8 mouse cellular contexts compared by ENCODE assay signal in genomic region chr9:65123552-65124168, GRCm38 (mm10). TPM values are rescaled to one million over a fixed set of nuclear protein-coding genes. Genes with fewer than 3 reads are reported as not detected.
DNase-seq lines count a peak whose midpoint lies in the region; ATAC-seq and TF ChIP-seq lines count a peak whose summit lies in the region.

No protein-coding gene starts in this region.

- peak; percentile 36 for TF ChIP-seq CTCF in liver, adult 2 months (IDR thresholded peaks at IDR 0.05; ENCODE audit: low read depth, low read length)
- TF ChIP-seq CTCF in midbrain, postnatal 0 days (IDR thresholded peaks at IDR 0.05): peak; percentile 75

- H3K27ac ChIP-seq in embryonic facial prominence, embryonic 12.5 days: no peak overlapping the region
- H3K27ac ChIP-seq in hindbrain, embryonic 12.5 days: no peak overlapping the region
- no peak overlapping the region for H3K27ac ChIP-seq in liver, adult 2 months (replicated peaks; ENCODE audit: insufficient read depth, low read depth, low read length)
- no peak overlapping the region for H3K27ac ChIP-seq in midbrain, postnatal 0 days (ENCODE audit: low read depth, low read length)

- no peak for TF ChIP-seq POLR2A in liver, adult 2 months (IDR thresholded peaks at IDR 0.05; ENCODE audit: extremely low read depth, insufficient read depth, low read length)

- peak; percentile 58 to 75 for DNase-seq in adrenal gland, adult (ENCODE audit: inconsistent age in 2 of 2, low spot score in 1 of 2)
- no peak for DNase-seq in adrenal gland, adult 8-10 months
- peak; percentile 57 to 58 for DNase-seq in adrenal gland, adult 18-20 months (ENCODE audit: low spot score in 2 of 2)
- no peak for DNase-seq in liver, adult 2 months (ENCODE audit: extremely low read depth, low read depth, low spot score)
- peak; percentile 67 for DNase-seq in midbrain, postnatal 0 days (ENCODE audit: low spot score)

- H3K9me3 ChIP-seq in embryonic facial prominence, embryonic 12.5 days: no peaks in the 10 kb centered on the region
- no peaks in the 10 kb centered on the region for H3K9me3 ChIP-seq in hindbrain, embryonic 12.5 days (replicated peaks)
- no peaks in the 10 kb centered on the region for H3K9me3 ChIP-seq in midbrain, postnatal 0 days (ENCODE audit: low read length)

- 4% methylated on average over 47 of the region's 48 CpGs for WGBS in embryonic facial prominence, embryonic 12.5 days
- 3% methylated on average over 46 of the region's 48 CpGs for WGBS in hindbrain, embryonic 12.5 days
- WGBS in liver, adult 2 months: 74% methylated on average over 48 of the region's 48 CpGs
- 6% methylated on average over 48 of the region's 48 CpGs for WGBS in midbrain, postnatal 0 days

- H3K4me2 ChIP-seq in embryonic facial prominence, embryonic 12.5 days (replicated peaks): peak overlapping the region; percentile 83
- H3K4me2 ChIP-seq in hindbrain, embryonic 12.5 days (replicated peaks): peak overlapping the region; percentile 91
- peak overlapping the region; percentile 37 for H3K4me2 ChIP-seq in midbrain, postnatal 0 days (ENCODE audit: low read depth, low read length, poor library complexity, severe bottlenecking)

- H3K9ac ChIP-seq in embryonic facial prominence, embryonic 12.5 days: peak overlapping the region; percentile 69
- peak overlapping the region; percentile 68 for H3K9ac ChIP-seq in hindbrain, embryonic 12.5 days
- H3K9ac ChIP-seq in liver, adult 2 months (ENCODE audit: low read depth, low read length): no peak overlapping the region
- H3K9ac ChIP-seq in midbrain, postnatal 0 days (replicated peaks; ENCODE audit: low read length, poor library complexity, severe bottlenecking): no peak overlapping the region

- H3K27me3 ChIP-seq in embryonic facial prominence, embryonic 12.5 days: peaks cover 21% of the 10 kb centered on the region
- H3K27me3 ChIP-seq in hindbrain, embryonic 12.5 days: peaks cover 30% of the 10 kb centered on the region
- H3K27me3 ChIP-seq in liver, adult 2 months (ENCODE audit: control insufficient read depth, insufficient read depth, low read length): no peaks in the 10 kb centered on the region
- no peaks in the 10 kb centered on the region for H3K27me3 ChIP-seq in midbrain, postnatal 0 days (ENCODE audit: insufficient read depth, low read length)

- H3K79me2 ChIP-seq in liver, adult 2 months (ENCODE audit: control insufficient read depth, insufficient read depth, low read length): no peaks in the 10 kb centered on the region

- H3K4me3 ChIP-seq in embryonic facial prominence, embryonic 12.5 days: peak overlapping the region; percentile 40
- peak overlapping the region; percentile 42 for H3K4me3 ChIP-seq in hindbrain, embryonic 12.5 days
- peak overlapping the region; percentile 10; the same call in 1 of the 2 replicates for H3K4me3 ChIP-seq in liver, adult 2 months (ENCODE audit: insufficient read depth, low read depth, low read length)
- 0 out of 2 replicates have a peak overlapping the region, but pooled peaks have one; percentile 13 for H3K4me3 ChIP-seq in midbrain, postnatal 0 days (ENCODE audit: low read depth, low read length)

- H3K36me3 ChIP-seq in embryonic facial prominence, embryonic 12.5 days: peaks cover 26% of the 10 kb centered on the region
- H3K36me3 ChIP-seq in hindbrain, embryonic 12.5 days: peaks cover 11% of the 10 kb centered on the region
- no peaks in the 10 kb centered on the region for H3K36me3 ChIP-seq in liver, adult 2 months (ENCODE audit: control insufficient read depth, insufficient read depth, low read length)
- peaks cover 39% of the 10 kb centered on the region for H3K36me3 ChIP-seq in midbrain, postnatal 0 days (ENCODE audit: insufficient read depth, low read length)

- H3K4me1 ChIP-seq in embryonic facial prominence, embryonic 12.5 days: peaks cover 11% of the 10 kb centered on the region
- peaks cover 17% of the 10 kb centered on the region for H3K4me1 ChIP-seq in hindbrain, embryonic 12.5 days
- H3K4me1 ChIP-seq in liver, adult 2 months (ENCODE audit: control insufficient read depth, insufficient read depth, low read length): no peaks in the 10 kb centered on the region
- no peaks in the 10 kb centered on the region for H3K4me1 ChIP-seq in midbrain, postnatal 0 days (ENCODE audit: insufficient read depth, low read length)

- peak; percentile 57; the same call in 1 of the 2 replicates for ATAC-seq in embryonic facial prominence, embryonic 12.5 days (ENCODE audit: insufficient number of reproducible peaks, insufficient read depth, low FRiP score, low TSS enrichment)
- ATAC-seq in hindbrain, embryonic 12.5 days (ENCODE audit: low FRiP score): peak; percentile 44
- no peak for ATAC-seq in midbrain, postnatal 0 days (ENCODE audit: low FRiP score)
- ATAC-seq in frontal cortex, adult (ENCODE audit: low TSS enrichment): no peak

RNA-seq across cellular contexts. Expression of gene Igdcc3, which starts 17.3 kb away (rescaled TPM):
- total RNA-seq in adrenal gland, adult 8-10 months (2022): 1 to 10 TPM in 3 of 4 experiments, under 1 TPM in 1; 0.84 to 4.0 (median 2.4) TPM
- 1 to 10 TPM; 1.4 to 1.8 TPM for total RNA-seq in adrenal gland, adult 18-20 months (2021)
- 7.5 and 9.3 TPM in 2 replicates for polyA plus RNA-seq in embryonic facial prominence, embryonic 12.5 days (2016; fragmentation: Nextera tagmentation; extraction: Ambion mirVana)
- polyA plus RNA-seq in hindbrain, embryonic 12.5 days (2016; fragmentation: Nextera tagmentation; extraction: Ambion mirVana): 30.9 and 34.4 TPM in 2 replicates
- not detected in 2 replicates for total RNA-seq in liver, adult 2 months (2014; rRNA removed)
- polyA plus RNA-seq in liver, adult 2 months (2012; rRNA removed): not detected in 2 replicates
- 5.3 and 7.7 TPM in 2 replicates for total RNA-seq in midbrain, postnatal 0 days (2014; rRNA removed)
- polyA plus RNA-seq in midbrain, postnatal 0 days (2015; fragmentation: Nextera tagmentation; extraction: Ambion mirVana): 6.4 and 6.6 TPM in 2 replicates

RNA-seq across cellular contexts. Expression of gene Igdcc4, which starts 22.4 kb away (rescaled TPM):
- total RNA-seq in adrenal gland, adult 8-10 months (2022): 10 to 100 TPM; 28.6 to 67.1 (median 44.5) TPM
- 10 to 100 TPM; 21.1 to 24.1 TPM for total RNA-seq in adrenal gland, adult 18-20 months (2021)
- polyA plus RNA-seq in embryonic facial prominence, embryonic 12.5 days (2016; fragmentation: Nextera tagmentation; extraction: Ambion mirVana): 25.0 and 25.4 TPM in 2 replicates
- polyA plus RNA-seq in hindbrain, embryonic 12.5 days (2016; fragmentation: Nextera tagmentation; extraction: Ambion mirVana): 14.5 and 17.0 TPM in 2 replicates
- total RNA-seq in liver, adult 2 months (2014; rRNA removed): 0.18 and 0.20 TPM in 2 replicates
- polyA plus RNA-seq in liver, adult 2 months (2012; rRNA removed): 0.09 and 0.12 TPM in 2 replicates
- 46.6 and 52.9 TPM in 2 replicates for total RNA-seq in midbrain, postnatal 0 days (2014; rRNA removed)
- polyA plus RNA-seq in midbrain, postnatal 0 days (2015; fragmentation: Nextera tagmentation; extraction: Ambion mirVana): 11.1 and 11.9 TPM in 2 replicates

Comparison
In these comparisons a context has a peak if more than half of its experiments do, and no peak if none do; other contexts are left out.
1. DNase-seq: peak in adrenal gland, adult (2 of 2), adrenal gland, adult 18-20 months (2 of 2) and midbrain, postnatal 0 days (single experiment); none in adrenal gland, adult 8-10 months (single experiment) and liver, adult 2 months (single experiment).
2. ATAC-seq: peak in embryonic facial prominence, embryonic 12.5 days (single experiment) and hindbrain, embryonic 12.5 days (single experiment); none in midbrain, postnatal 0 days (single experiment) and frontal cortex, adult (single experiment).
3. H3K4me2 ChIP-seq: peak in every context shown above with its lines; median percentile 91 in hindbrain, embryonic 12.5 days; 83 in embryonic facial prominence, embryonic 12.5 days; 37 in midbrain, postnatal 0 days.
4. H3K9ac ChIP-seq: peak in embryonic facial prominence, embryonic 12.5 days (single experiment) and hindbrain, embryonic 12.5 days (single experiment); none in liver, adult 2 months (single experiment) and midbrain, postnatal 0 days (single experiment).
5. RNA of gene Igdcc4, which starts 22.4 kb away (total RNA-seq): 28.6 to 67.1 TPM in adrenal gland, adult 8-10 months, 46.6 to 52.9 TPM in midbrain, postnatal 0 days and 21.1 to 24.1 TPM in adrenal gland, adult 18-20 months; 0.18 to 0.20 TPM in liver, adult 2 months; every median in the first group is over 10 times any median in the second.
6. Peak in every context shown above with its lines, with median percentiles within 50 percentile points of each other: H3K4me3 ChIP-seq.